Mouse (Mus musculus): ENCODE measurements around the gene Tmprss15. TPM values are rescaled to one million over a fixed set of nuclear protein-coding genes. Genes with fewer than 3 reads are reported as not detected.
A peak's percentile ranks its signal among the peaks of the same experiment; 100 is the strongest.

Tmprss15 gene
- polyA plus RNA-seq, 1 experiment from 2014 or later = not detected

DNA sequence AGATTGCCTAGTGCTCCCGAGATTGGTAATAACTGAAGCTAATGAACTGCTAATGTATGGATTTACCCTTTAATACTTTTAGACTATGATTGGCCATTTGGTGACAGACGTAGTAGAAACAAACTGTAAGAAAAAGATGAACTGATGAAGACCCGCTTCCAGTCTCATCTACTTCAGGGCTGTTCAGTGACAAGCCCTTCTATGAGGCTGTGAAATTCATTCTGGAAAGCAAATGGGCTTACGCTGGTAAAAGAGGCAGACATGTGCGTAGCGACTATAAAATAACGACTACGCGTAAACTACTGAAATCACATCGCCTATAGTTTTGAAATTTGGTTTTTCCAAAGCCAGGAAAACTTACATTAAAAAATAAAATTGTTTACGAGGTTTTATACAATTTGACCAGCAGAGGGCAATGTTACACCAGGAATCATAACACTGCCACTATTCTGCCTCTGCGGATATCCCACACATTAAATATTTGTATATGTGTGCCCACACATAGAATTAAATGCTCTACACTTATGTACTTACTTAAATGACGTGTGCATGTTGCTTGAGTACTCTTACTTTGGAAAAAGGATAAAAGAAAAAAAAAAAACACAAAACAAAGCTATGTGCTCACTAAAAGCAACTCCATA is 121.7 kb downstream of the Tmprss15 start:
- Histone ChIP-seq H3K27ac (no peak overlapping the region), H3K4me3 (no peak overlapping the region), H3K27me3 (ENCODE audit: insufficient read depth, poor library complexity, severe bottlenecking) (no peaks in the 10 kb centered on the region), H3K9me3 (no peaks in the 10 kb centered on the region), H3K4me1 (no peaks in the 10 kb centered on the region), H3K36me3 (no peaks in the 10 kb centered on the region)
- 34% methylated on average over 13 of the region's 13 CpGs for WGBS
- DNase-seq (ENCODE audit: low spot score) = no peak

DNA sequence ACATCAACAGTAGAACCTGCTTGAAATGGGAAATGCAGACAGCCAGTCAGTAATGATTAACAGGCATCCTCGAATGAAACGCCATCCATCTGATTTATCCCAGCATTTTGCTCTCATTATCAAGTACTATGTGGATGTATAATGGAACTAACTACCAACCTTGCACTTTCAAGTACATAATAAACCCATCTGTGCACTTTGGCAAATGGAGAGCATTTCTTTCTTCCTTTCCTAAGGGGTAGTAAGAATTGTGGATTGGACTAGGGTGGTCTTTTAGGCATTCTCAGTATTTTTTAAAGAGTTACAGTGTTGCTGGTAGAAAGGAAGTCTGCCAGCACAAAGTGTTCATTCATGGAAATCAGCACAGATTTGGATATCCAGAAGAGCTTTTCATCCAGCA is 133.5 kb downstream of the Tmprss15 start:
- 87% methylated on average over 2 of the region's 2 CpGs for WGBS
- Histone ChIP-seq H3K27ac (no peak overlapping the region), H3K4me3 (no peak overlapping the region), H3K9me3 (no peaks in the 10 kb centered on the region), H3K4me1 (no peaks in the 10 kb centered on the region), H3K27me3 (ENCODE audit: insufficient read depth, poor library complexity, severe bottlenecking) (no peaks in the 10 kb centered on the region), H3K36me3 (no peaks in the 10 kb centered on the region)
- DNase-seq (ENCODE audit: low spot score) = no peak

DNA sequence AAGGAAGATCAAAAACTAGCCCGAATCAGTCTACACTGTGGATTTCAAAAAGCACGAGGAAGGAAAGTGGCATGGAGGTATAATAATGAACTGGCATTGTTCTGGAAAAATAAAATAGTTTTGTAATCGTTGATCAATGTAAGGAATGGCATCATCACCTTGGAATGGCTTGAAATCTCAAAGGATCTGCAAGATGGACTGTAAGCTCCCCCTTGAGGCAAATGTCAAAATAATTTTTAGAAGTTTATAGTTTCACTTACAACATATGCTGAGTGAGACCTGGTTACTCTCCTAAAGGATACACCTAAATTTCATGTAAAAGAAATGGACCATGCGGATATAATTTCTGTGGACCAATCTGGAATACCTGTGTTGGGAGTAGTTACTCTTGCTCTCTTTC is 140.5 kb downstream of the Tmprss15 start:
- WGBS = 80% methylated on average over 4 of the region's 4 CpGs
- H3K27ac ChIP-seq = no peak overlapping the region
- H3K4me1 ChIP-seq = no peaks in the 10 kb centered on the region
- no peaks in the 10 kb centered on the region for H3K9me3 ChIP-seq
- no peak for DNase-seq (ENCODE audit: low spot score)
- H3K4me3 ChIP-seq = no peak overlapping the region
- no peaks in the 10 kb centered on the region for H3K27me3 ChIP-seq (ENCODE audit: insufficient read depth, poor library complexity, severe bottlenecking)
- H3K36me3 ChIP-seq = no peaks in the 10 kb centered on the region

DNA sequence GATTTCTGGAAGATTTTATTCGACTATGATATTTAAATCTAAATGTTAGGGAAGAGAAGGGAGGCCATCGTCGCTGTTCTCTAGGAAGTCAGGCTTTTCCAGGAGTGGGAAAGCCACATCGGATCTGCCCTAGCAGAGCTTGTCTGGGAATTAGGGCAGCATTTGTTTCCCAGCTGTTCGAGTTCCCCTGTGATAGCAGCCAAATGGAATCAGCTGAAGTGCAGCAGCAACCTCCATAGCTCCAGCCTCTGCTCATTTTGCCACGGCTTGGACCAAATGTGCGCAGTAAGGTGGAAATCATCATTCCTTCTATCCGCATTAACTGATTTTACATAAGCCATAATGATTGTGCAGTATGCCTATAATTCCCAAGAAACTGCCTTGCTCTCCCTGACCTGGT is 153.1 kb downstream of the Tmprss15 start:
- no peaks in the 10 kb centered on the region for H3K9me3 ChIP-seq
- no peak for DNase-seq (ENCODE audit: low spot score)

DNA sequence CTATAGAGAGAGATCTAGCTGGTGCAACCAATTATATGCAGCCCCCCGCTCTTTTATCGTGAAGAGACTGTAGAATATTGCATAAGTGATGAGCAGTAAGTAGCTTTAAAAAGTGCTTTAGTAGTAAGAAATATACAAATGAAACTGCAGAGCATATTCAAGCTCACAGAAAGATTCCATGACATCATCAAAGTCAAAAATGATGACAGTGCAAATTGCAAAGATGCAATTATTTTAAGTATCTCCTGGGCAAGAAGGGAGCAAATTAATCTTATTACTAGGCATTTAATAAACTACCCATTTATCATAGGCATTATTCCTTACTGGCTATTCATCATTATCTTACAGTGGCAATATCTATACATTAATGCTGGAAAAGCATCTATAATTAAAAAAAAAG is 156.6 kb downstream of the Tmprss15 start:
- no peaks in the 10 kb centered on the region for H3K9me3 ChIP-seq
- no peak overlapping the region for H3K27ac ChIP-seq
- H3K36me3 ChIP-seq = no peaks in the 10 kb centered on the region
- H3K27me3 ChIP-seq (ENCODE audit: insufficient read depth, poor library complexity, severe bottlenecking) = peaks cover 15% of the 10 kb centered on the region; the same call in 1 of the 2 replicates
- 92% methylated on average over 2 of the region's 2 CpGs for WGBS
- no peak overlapping the region for H3K4me3 ChIP-seq
- DNase-seq (ENCODE audit: low spot score) = no peak
- peaks cover 10% of the 10 kb centered on the region for H3K4me1 ChIP-seq

More for the DNA sequence above, 153.1 kb downstream of the Tmprss15 start:
- no peaks in the 10 kb centered on the region for H3K36me3 ChIP-seq
- no peak overlapping the region for H3K4me3 ChIP-seq
- WGBS = 68% methylated on average over 8 of the region's 8 CpGs
- no peaks in the 10 kb centered on the region for H3K27me3 ChIP-seq (ENCODE audit: insufficient read depth, poor library complexity, severe bottlenecking)
- no peak overlapping the region for H3K27ac ChIP-seq
- H3K4me1 ChIP-seq = no peaks in the 10 kb centered on the region

DNA sequence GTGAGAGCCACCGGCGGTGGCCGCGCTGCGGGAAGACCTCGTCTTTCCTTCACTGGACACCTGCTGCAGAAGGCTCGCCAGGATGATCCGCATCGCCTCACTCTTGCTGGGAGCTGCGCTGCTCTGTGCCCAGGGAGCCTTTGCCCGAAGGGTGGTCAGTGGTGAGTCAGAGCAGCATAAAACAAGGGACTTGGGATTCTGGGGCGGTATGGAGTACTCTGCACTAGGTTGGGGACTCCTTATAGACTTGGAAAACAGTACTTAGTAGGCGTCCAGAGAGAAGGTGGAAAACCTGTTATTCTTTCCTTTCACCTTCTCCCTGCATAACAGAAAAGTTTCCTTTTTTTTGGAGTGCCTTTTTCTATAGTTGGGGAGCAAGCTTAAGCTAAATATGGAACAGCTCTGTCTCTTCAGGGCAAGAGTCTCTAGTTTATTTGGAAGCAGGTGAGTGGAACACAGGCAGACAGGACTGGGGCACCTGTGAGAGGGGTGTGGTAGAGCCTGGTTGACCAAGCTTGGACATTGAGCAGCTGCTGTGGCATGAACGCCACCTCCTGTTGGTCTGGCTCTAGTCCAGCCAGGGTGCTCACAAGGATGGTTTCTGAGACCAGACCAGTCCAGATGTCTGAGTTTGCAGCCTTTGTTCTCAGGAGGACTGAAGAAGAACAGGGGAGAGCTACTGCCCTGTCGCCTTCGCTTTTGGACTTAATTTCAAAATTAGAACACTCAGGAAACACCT is 159.4 kb downstream of the Tmprss15 start:
- WGBS = 14% methylated on average over 16 of the region's 16 CpGs
- Histone ChIP-seq H3K4me1 (peaks cover 10% of the 10 kb centered on the region), H3K36me3 (no peaks in the 10 kb centered on the region), H3K27ac (no peak overlapping the region), H3K27me3 (ENCODE audit: insufficient read depth, poor library complexity, severe bottlenecking) (peaks cover 15% of the 10 kb centered on the region; the same call in 1 of the 2 replicates), H3K9me3 (no peaks in the 10 kb centered on the region), H3K4me3 (peak overlapping the region; percentile 60)
- DNase-seq (ENCODE audit: low spot score) = no peak

DNA sequence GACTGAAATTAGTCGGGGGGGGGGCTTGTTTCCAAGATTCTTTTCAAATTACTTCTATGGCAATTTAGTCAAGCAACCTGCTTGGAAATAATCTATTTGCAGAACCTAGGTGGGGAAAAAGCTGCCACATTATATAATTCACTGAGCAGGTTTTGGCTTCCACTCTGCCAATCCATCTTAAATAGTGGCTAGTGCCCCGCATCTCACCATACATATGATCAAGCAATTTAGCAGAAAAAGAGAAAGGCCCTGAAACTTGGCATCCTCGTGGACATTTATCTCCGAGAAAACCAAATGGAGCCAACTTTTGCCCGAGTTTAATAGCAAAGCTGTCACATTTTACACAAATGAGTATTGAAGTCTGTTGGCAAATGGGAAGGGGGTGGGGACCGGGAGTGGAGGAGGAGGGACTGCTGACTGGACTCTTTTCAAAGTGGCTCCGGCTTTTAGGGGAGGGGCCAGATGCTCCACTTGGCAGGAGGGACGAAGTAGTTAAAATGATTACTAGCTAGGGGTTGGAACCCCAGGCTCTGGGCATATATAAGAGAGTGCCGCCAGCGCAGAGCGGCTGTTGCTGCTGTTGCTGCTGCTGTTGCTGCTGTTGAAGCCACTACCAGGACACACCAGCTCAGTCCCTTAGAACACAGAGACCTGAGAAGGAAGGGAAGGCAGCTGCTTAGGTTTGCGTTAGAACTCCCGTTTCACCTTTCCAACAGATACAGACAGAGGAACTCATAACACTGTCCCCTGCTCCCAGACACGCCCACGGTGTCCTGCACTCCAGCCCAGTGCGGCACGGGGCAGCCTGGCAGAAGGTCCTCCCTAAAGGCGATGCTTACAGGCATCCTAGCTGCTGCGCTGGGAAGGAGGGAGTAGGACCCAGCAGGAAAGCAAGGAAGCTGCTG is 160.3 kb downstream of the Tmprss15 start, which contains the start of gene Chodl:
Gene Chodl (plus strand): TSS at position 567 of the 905 bp plus-strand sequence.
- Histone ChIP-seq H3K27me3 (ENCODE audit: insufficient read depth, poor library complexity, severe bottlenecking) (peaks cover 15% of the 10 kb centered on the region; the same call in 1 of the 2 replicates), H3K27ac (no peak within 1 kb of the TSS), H3K4me3 (peak within 1 kb of the TSS; percentile 60), H3K4me1 (peaks cover 10% of the 10 kb centered on the region), H3K9me3 (no peaks in the 10 kb centered on the region), H3K36me3 (no peaks in the 10 kb centered on the region)
- no peak for DNase-seq (ENCODE audit: low spot score)
- 14% methylated on average over 19 of the region's 19 CpGs for WGBS

DNA sequence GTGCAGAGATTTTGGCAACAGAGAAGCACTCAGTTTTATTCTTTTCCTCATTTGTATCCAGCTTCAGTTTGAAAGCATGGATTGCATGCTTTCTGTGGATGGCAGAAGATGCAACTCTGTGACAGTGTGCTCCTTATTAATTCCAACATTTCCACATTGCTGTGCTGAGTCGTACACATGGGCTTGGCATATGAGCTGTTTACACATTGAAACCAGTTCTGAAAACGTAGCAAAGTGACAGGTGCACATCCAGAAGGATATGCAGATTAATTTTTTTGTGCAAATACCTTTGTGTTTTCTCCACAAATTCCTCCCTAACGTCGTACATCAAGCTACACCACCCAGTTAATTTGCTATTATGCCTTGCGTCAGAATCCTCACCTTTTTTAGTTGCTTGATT is 168.3 kb downstream of the Tmprss15 start:
- no peaks in the 10 kb centered on the region for H3K4me1 ChIP-seq
- no peak overlapping the region for H3K4me3 ChIP-seq
- no peak overlapping the region for H3K27ac ChIP-seq
- no peaks in the 10 kb centered on the region for H3K9me3 ChIP-seq
- no peaks in the 10 kb centered on the region for H3K27me3 ChIP-seq (ENCODE audit: insufficient read depth, poor library complexity, severe bottlenecking)
- no peak for DNase-seq (ENCODE audit: low spot score)
- H3K36me3 ChIP-seq = no peaks in the 10 kb centered on the region
- WGBS = 76% methylated on average over 5 of the region's 5 CpGs

Other genes starting within 250 kb of the Tmprss15 start
- gene Chodl, start 160.1 kb downstream of the Tmprss15 start, polyA plus RNA-seq (2016; fragmentation: Nextera tagmentation; extraction: Ambion mirVana) = 0.09 TPM in 1 of 2 replicates, not detected in the other